Mouse (Mus musculus): ENCODE data around the gene Chmp1a. TPM values are rescaled to one million over a fixed set of nuclear protein-coding genes. Genes with fewer than 3 reads are reported as not detected.

Gene Chmp1a
- total and polyA plus RNA-seq, 3 experiments = 67.5 to 83.2 (median 69.5) TPM

DNA sequence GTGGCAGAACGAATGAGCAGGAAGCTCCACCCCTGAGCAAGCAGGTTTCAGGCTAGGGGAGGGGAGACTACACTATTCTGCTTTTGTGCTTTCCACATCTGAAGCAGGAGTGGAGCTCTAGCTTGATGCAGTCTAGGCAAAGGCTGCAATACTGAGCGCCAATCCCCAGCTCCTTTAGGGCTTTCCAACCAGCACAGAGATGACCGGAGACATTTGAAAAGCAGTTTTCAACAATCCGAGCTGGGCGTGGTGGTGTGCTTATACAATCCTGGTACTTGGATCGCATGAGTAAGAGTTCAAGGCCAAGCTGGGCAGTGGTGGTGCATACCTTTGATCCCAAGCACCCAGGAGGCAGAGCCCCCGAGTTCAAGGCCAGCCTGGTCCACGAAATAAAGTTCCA lies 20.7 kb downstream of the Chmp1a start:
- TF ChIP-seq TBP (conservative IDR thresholded peaks at IDR 0.05; ENCODE audit: low read depth, low read length) = no peak
- no peak for TF ChIP-seq MAZ (IDR thresholded peaks at IDR 0.05; ENCODE audit: low read depth, low read length)
- Histone ChIP-seq H3K4me2 (ENCODE audit: insufficient read depth, low read depth, poor library complexity, severe bottlenecking) (no peak overlapping the region), H3K27me3 (replicated peaks) (peaks cover 46% of the 10 kb centered on the region), H3K27ac (ENCODE audit: insufficient read depth, low read depth) (no peak overlapping the region), H3K4me1 (ENCODE audit: control insufficient read depth in 1 of 2, insufficient read depth in 2 of 2) (peaks cover 0 to 3% of the 10 kb centered on the region in 2 experiments; a peak in 2 of 4 replicates), H3K79me2 (replicated peaks; ENCODE audit: control insufficient read depth, extremely low read depth, insufficient read depth, poor library complexity, severe bottlenecking) (no peaks in the 10 kb centered on the region), H3K4me3 (replicated peaks in 1 of 3; ENCODE audit: low read depth in 2 of 3, low read length in 2 of 3, poor library complexity in 1 of 3) (no peak overlapping the region), H3K9me3 (replicated peaks; ENCODE audit: low read length) (no peaks in the 10 kb centered on the region), H3K36me3 (replicated peaks in 1 of 2; ENCODE audit: control insufficient read depth in 1 of 2, insufficient read depth in 1 of 2, low read length in 1 of 2) (no peaks in the 10 kb centered on the region), H3K9ac (ENCODE audit: insufficient read depth, low read depth) (no peak overlapping the region)
- DNase-seq (ENCODE audit: extremely low read depth) = no peak
- dilution Hi-C loops (cut with MboI; ENCODE audit: extremely low pct_ligation_motif_present, extremely low pct_unique_long_range_greater_than_20kb, low sequenced_read_pairs) = no loop called here
- in situ Hi-C loops (cut with MboI; ENCODE audit: low pct_ligation_motif_present, low pct_unique_long_range_greater_than_20kb, low sequenced_read_pairs) = loop anchor here (5.0 to 10.0 kb wide), 2 partner anchors 35 to 357 kb away; partner anchors contain the start of gene Sult5a1

DNA sequence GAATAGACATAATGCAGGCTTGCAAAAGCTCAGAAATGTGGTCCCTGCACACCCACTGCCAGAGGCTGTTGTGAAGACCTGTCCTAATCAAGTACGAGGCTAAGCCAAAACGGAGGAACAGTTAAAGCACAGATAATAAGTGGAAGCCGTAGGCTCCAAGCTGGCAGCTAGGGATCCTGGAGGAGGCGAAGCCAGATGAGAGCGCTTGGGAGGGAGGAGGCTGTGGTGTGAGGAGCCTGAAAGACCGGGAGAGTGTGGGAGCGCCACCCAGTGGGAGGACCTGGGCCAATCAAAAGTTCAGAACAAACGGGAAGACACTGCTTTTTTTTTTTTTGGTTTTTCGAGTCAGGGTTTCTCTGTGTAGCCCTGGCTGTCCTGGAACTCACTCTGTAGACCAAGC lies 21.9 kb downstream of the Chmp1a start:
- in situ Hi-C loops (cut with MboI; ENCODE audit: low pct_ligation_motif_present, low pct_unique_long_range_greater_than_20kb, low sequenced_read_pairs) = loop anchor here (5.0 to 10.0 kb wide), 2 partner anchors 33 to 356 kb away; partner anchors contain the start of gene Sult5a1
- H3K4me1 ChIP-seq (ENCODE audit: control insufficient read depth in 1 of 2, insufficient read depth in 2 of 2) = peaks cover 0 to 3% of the 10 kb centered on the region in 2 experiments; a peak in 2 of 4 replicates
- dilution Hi-C loops (cut with MboI; ENCODE audit: extremely low pct_ligation_motif_present, extremely low pct_unique_long_range_greater_than_20kb, low sequenced_read_pairs) = no loop called here
- H3K27me3 ChIP-seq (replicated peaks) = peaks cover 56% of the 10 kb centered on the region
- no peaks in the 10 kb centered on the region for H3K36me3 ChIP-seq (replicated peaks in 1 of 2; ENCODE audit: control insufficient read depth in 1 of 2, insufficient read depth in 1 of 2, low read length in 1 of 2)
- H3K4me3 ChIP-seq (replicated peaks in 1 of 3; ENCODE audit: low read depth in 2 of 3, low read length in 2 of 3, poor library complexity in 1 of 3) = no peak overlapping the region
- H3K79me2 ChIP-seq (replicated peaks; ENCODE audit: control insufficient read depth, extremely low read depth, insufficient read depth, poor library complexity, severe bottlenecking) = no peaks in the 10 kb centered on the region
- no peaks in the 10 kb centered on the region for H3K9me3 ChIP-seq (replicated peaks; ENCODE audit: low read length)
- no peak overlapping the region for H3K4me2 ChIP-seq (ENCODE audit: insufficient read depth, low read depth, poor library complexity, severe bottlenecking)
- H3K9ac ChIP-seq (ENCODE audit: insufficient read depth, low read depth) = no peak overlapping the region
- DNase-seq (ENCODE audit: extremely low read depth) = no peak
- no peak overlapping the region for H3K27ac ChIP-seq (ENCODE audit: insufficient read depth, low read depth)
- TF ChIP-seq JUN (IDR thresholded peaks at IDR 0.05; ENCODE audit: insufficient read depth, low read depth, low read length) (no peak), POLR2AphosphoS2 (IDR thresholded peaks at IDR 0.05; ENCODE audit: low read depth, low read length) (no peak), ZC3H11A (IDR thresholded peaks at IDR 0.05; ENCODE audit: low read depth, low read length) (no peak), IRF4 (IDR thresholded peaks at IDR 0.05; ENCODE audit: low read depth, low read length) (no peak; the same call in 1 of the 2 replicates), ZKSCAN1 (IDR thresholded peaks at IDR 0.05; ENCODE audit: borderline replicate concordance, low read depth, low read length) (no peak), POLR2A (IDR thresholded peaks at IDR 0.05; ENCODE audit: low read depth, low read length) (no peak), MYC (IDR thresholded peaks at IDR 0.05; ENCODE audit: low read depth, low read length) (no peak), TBP (conservative IDR thresholded peaks at IDR 0.05; ENCODE audit: low read depth, low read length) (no peak), ZNF384 (IDR thresholded peaks at IDR 0.05; ENCODE audit: low read depth, low read length) (peak; percentile 90), EP300 (IDR thresholded peaks at IDR 0.05; ENCODE audit: low read length) (no peak), GABPA (IDR thresholded peaks at IDR 0.05; ENCODE audit: insufficient replicate concordance, low read depth, low read length) (no peak), NELFE (IDR thresholded peaks at IDR 0.05; ENCODE audit: low read depth, low read length) (no peak), USF2 (conservative IDR thresholded peaks at IDR 0.05; ENCODE audit: low read depth, low read length) (no peak), CTCF (conservative IDR thresholded peaks at IDR 0.05 in 1 of 2, IDR thresholded peaks at IDR 0.05 in 1 of 2; ENCODE audit: low read depth in 2 of 2, low read length in 2 of 2) (peak in 1 of 2 experiments; percentile 66; a peak in 2 of 4 replicates), USF1 (IDR thresholded peaks at IDR 0.05; ENCODE audit: low read depth, low read length) (no peak), MAFK (IDR thresholded peaks at IDR 0.05; ENCODE audit: insufficient replicate concordance, low read length) (no peak), NRF1 (IDR thresholded peaks at IDR 0.05; ENCODE audit: low read depth, low read length) (no peak), JUND (conservative IDR thresholded peaks at IDR 0.05; ENCODE audit: low read depth, low read length) (no peak), HCFC1 (IDR thresholded peaks at IDR 0.05; ENCODE audit: low read depth, low read length) (no peak), CHD1 (IDR thresholded peaks at IDR 0.05; ENCODE audit: low read depth, low read length) (no peak), E2F4 (IDR thresholded peaks at IDR 0.05; ENCODE audit: insufficient replicate concordance, low read depth, low read length) (no peak), RCOR1 (conservative IDR thresholded peaks at IDR 0.05; ENCODE audit: low read depth, low read length) (no peak), MAX (IDR thresholded peaks at IDR 0.05; ENCODE audit: low read length) (no peak), SIN3A (IDR thresholded peaks at IDR 0.05; ENCODE audit: low read length) (no peak), UBTF (IDR thresholded peaks at IDR 0.05; ENCODE audit: low read depth, low read length) (no peak), TCF12 (IDR thresholded peaks at IDR 0.05; ENCODE audit: low read depth, low read length) (no peak), MXI1 (IDR thresholded peaks at IDR 0.05; ENCODE audit: low read depth, low read length) (no peak), PAX5 (IDR thresholded peaks at IDR 0.05; ENCODE audit: low read length) (no peak), ZMIZ1 (IDR thresholded peaks at IDR 0.05; ENCODE audit: low read depth, low read length) (no peak), BHLHE40 (IDR thresholded peaks at IDR 0.05; ENCODE audit: low read depth, low read length) (no peak), MEF2A (IDR thresholded peaks at IDR 0.05; ENCODE audit: borderline replicate concordance, low read depth, low read length) (no peak), ELF1 (IDR thresholded peaks at IDR 0.05; ENCODE audit: low read depth, low read length) (no peak), MAZ (IDR thresholded peaks at IDR 0.05; ENCODE audit: low read depth, low read length) (no peak), SMC3 (IDR thresholded peaks at IDR 0.05; ENCODE audit: low read depth, low read length) (peak; percentile 59)
